Mouse (Mus musculus) hindbrain, embryonic 15.5 days (tissue): ENCODE measurements around the gene Cmas. TPM values are rescaled to one million over a fixed set of nuclear protein-coding genes. Genes with fewer than 3 reads are reported as not detected.

Source experiments
- ATAC-seq: fragments of 200-750 bp; cut with Nextera tagmentation; 2 replicates; pipeline ENCODE4 v1.8.0; 2017; ENCODE audit warnings: low read depth, moderate number of reproducible peaks, moderate TSS enrichment; ENCODE audit not compliant: low FRiP score
- H3K27ac ChIP-seq: fragments of 300-500 bp; sonication (generic); replicated peaks from 2 replicates; pipeline ENCODE4 v1.5.1; 2015; ENCODE audit warnings: mild to moderate bottlenecking, inconsistent platforms
- H3K27me3 ChIP-seq: fragments of 300-500 bp; sonication (generic); 2 replicates; pipeline ENCODE4 v1.6.1; 2015; ENCODE audit warnings: control low read depth, inconsistent platforms
- H3K36me3 ChIP-seq: fragments of 300-500 bp; sonication (generic); 2 replicates; pipeline ENCODE4 v1.6.1; 2015; ENCODE audit warnings: control low read depth, inconsistent platforms
- H3K4me1 ChIP-seq: fragments of 300-500 bp; sonication (generic); replicated peaks from 2 replicates; pipeline ENCODE4 v1.6.1; 2015; ENCODE audit warnings: control low read depth, inconsistent platforms
- H3K4me2 ChIP-seq: fragments of 300-500 bp; sonication (generic); 2 replicates; pipeline ENCODE4 v1.6.1; 2015; ENCODE audit warnings: moderate library complexity, mild to moderate bottlenecking, inconsistent platforms
- H3K4me3 ChIP-seq: fragments of 300-500 bp; sonication (generic); 2 replicates; pipeline ENCODE4 v1.5.1; 2015; ENCODE audit warnings: mild to moderate bottlenecking, inconsistent platforms
- H3K9ac ChIP-seq: fragments of 300-500 bp; sonication (generic); 2 replicates; pipeline ENCODE4 v1.6.1; 2015; ENCODE audit warnings: inconsistent platforms
- H3K9me3 ChIP-seq: fragments of 300-500 bp; sonication (generic); 2 replicates; pipeline ENCODE4 v1.6.1; 2016; ENCODE audit warnings: control low read depth, inconsistent platforms
- WGBS: fragments of 180-500 bp; shearing (Covaris S2); methylation state at CpG from one replicate; pipeline ENCODE4 v1.1.7; 2015; 5-methylcytosine and 5-hydroxymethylcytosine counted together
- polyA plus RNA-seq: library from polyadenylated mRNA; unstranded; fragments of >200 nt; fragmentation: Nextera tagmentation; extraction: Ambion mirVana; gene quantifications from 2 replicates; pipeline ENCODE4 v1.2.1, GENCODE M21; 2015

Cmas gene
- polyA plus RNA-seq, 1 experiment from 2014 or later: 188 TPM

DNA sequence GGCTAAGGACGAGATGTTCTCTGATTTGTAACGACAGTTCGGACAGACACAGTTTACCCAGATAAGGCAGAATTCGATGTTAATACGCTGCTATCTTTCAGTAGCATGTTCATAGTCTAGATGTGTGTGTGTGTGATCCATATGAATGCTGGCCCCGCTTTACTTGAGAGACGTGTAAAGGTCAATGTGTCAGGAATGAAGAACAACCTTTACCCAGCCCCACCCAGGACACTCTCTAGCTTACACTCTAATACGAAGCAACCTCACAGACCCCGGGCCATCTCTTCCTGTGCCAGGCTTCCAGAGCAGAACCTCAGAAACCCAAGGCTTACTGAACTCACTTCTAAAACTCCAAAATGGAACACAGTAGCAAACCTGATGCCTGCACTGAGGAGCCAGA, 42.4 kb downstream of the Cmas start:
- no peak for ATAC-seq
- Histone ChIP-seq H3K4me1 (peaks cover under 1% of the 10 kb centered on the region), H3K4me3 (no peak overlapping the region), H3K27ac (no peak overlapping the region), H3K27me3 (no peaks in the 10 kb centered on the region), H3K4me2 (no peak overlapping the region), H3K36me3 (no peaks in the 10 kb centered on the region), H3K9me3 (no peaks in the 10 kb centered on the region), H3K9ac (no peak overlapping the region)
- 69% methylated on average over 9 of the region's 9 CpGs for WGBS

GRCm38 (mm10) chr6:142799704-142800374, 43.4 kb downstream of the Cmas start:
- Histone ChIP-seq H3K27ac (no peak overlapping the region), H3K27me3 (no peaks in the 10 kb centered on the region), H3K4me1 (no peaks in the 10 kb centered on the region), H3K4me2 (no peak overlapping the region), H3K9ac (no peak overlapping the region), H3K9me3 (no peaks in the 10 kb centered on the region), H3K36me3 (no peaks in the 10 kb centered on the region), H3K4me3 (no peak overlapping the region)
- ATAC-seq: no peak
- WGBS: 80% methylated on average over 7 of the region's 7 CpGs

- H3K27ac ChIP-seq: no peak overlapping the region
- no peaks in the 10 kb centered on the region for H3K36me3 ChIP-seq
- no peaks in the 10 kb centered on the region for H3K4me1 ChIP-seq
- no peaks in the 10 kb centered on the region for H3K27me3 ChIP-seq
- WGBS: 79% methylated on average over 5 of the region's 5 CpGs
- H3K4me3 ChIP-seq: no peak overlapping the region
- H3K9me3 ChIP-seq: no peaks in the 10 kb centered on the region
- H3K4me2 ChIP-seq: no peak overlapping the region
- no peak for ATAC-seq
- H3K9ac ChIP-seq: no peak overlapping the region
These were observed 45.2 kb downstream of the Cmas start for GRCm38 (mm10) chr6:142801687-142802086.

DNA sequence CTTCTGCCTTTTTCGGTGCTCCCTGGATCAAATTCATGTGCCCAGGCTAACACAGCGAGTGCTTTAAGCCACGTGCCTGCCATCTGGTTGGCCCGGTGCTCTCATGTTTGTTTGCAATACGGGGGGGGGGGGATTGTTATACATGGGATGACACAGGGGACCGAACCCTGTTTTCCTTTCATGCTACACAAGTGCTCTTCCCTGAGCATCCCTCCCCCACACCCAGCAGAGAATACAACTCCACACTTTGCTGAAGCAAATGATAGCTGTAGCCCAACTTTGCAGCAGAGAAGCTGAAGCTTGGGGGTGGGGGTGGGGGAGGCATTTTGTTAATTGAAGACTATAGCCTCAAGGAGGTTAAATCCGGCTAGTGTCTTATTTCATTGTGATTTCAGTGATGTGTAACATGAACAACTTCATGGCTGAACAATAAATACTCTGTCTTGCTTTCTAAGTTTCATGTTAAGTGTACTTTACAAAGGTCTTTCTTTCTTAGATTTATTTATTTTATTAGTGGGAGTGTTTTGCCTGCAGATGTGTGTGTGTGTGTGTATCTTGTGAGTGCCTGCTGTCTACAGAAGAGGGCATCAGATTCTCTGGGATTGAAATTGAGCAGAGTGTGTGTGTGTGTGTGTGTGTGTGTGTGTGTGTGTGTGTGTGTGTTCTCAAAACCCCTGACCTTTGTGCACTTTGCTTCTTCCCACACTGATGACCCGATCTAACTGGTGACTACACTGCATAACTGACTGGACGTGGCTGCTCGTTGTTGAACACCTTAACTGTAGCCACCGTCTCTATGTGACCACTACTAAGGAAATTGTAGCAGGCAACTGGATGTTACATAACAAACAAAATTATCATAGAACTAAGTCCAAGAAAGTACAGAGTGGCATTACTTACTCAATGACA, 46.4 kb downstream of the Cmas start:
- Histone ChIP-seq H3K27ac (no peak overlapping the region), H3K4me2 (no peak overlapping the region), H3K36me3 (no peaks in the 10 kb centered on the region), H3K4me3 (no peak overlapping the region), H3K9ac (no peak overlapping the region), H3K9me3 (no peaks in the 10 kb centered on the region), H3K27me3 (no peaks in the 10 kb centered on the region), H3K4me1 (no peaks in the 10 kb centered on the region)
- ATAC-seq: no peak
- 58% methylated on average over 11 of the region's 11 CpGs for WGBS

GRCm38 (mm10) chr6:142804402-142804801, 47.9 kb downstream of the Cmas start, which contains the start of gene Sult6b2:
Gene Sult6b2, minus strand, starts transcription at chr6:142804502.
- no peak for ATAC-seq
- no peak within 1 kb of the TSS for H3K4me3 ChIP-seq
- H3K4me2 ChIP-seq: no peak within 1 kb of the TSS
- no peak within 1 kb of the TSS for H3K27ac ChIP-seq
- H3K4me1 ChIP-seq: no peaks in the 10 kb centered on the region
- H3K27me3 ChIP-seq: no peaks in the 10 kb centered on the region
- H3K36me3 ChIP-seq: no peaks in the 10 kb centered on the region
- no peaks in the 10 kb centered on the region for H3K9me3 ChIP-seq
- no peak within 1 kb of the TSS for H3K9ac ChIP-seq

GRCm38 (mm10) chr6:142806326-142806725, 49.8 kb downstream of the Cmas start:
- 85% methylated on average over 4 of the region's 4 CpGs for WGBS
- H3K27ac ChIP-seq: no peak overlapping the region
- H3K9ac ChIP-seq: no peak overlapping the region
- H3K27me3 ChIP-seq: no peaks in the 10 kb centered on the region
- H3K4me3 ChIP-seq: no peak overlapping the region
- ATAC-seq: no peak
- no peaks in the 10 kb centered on the region for H3K9me3 ChIP-seq
- H3K4me2 ChIP-seq: no peak overlapping the region
- H3K4me1 ChIP-seq: no peaks in the 10 kb centered on the region
- no peaks in the 10 kb centered on the region for H3K36me3 ChIP-seq

DNA sequence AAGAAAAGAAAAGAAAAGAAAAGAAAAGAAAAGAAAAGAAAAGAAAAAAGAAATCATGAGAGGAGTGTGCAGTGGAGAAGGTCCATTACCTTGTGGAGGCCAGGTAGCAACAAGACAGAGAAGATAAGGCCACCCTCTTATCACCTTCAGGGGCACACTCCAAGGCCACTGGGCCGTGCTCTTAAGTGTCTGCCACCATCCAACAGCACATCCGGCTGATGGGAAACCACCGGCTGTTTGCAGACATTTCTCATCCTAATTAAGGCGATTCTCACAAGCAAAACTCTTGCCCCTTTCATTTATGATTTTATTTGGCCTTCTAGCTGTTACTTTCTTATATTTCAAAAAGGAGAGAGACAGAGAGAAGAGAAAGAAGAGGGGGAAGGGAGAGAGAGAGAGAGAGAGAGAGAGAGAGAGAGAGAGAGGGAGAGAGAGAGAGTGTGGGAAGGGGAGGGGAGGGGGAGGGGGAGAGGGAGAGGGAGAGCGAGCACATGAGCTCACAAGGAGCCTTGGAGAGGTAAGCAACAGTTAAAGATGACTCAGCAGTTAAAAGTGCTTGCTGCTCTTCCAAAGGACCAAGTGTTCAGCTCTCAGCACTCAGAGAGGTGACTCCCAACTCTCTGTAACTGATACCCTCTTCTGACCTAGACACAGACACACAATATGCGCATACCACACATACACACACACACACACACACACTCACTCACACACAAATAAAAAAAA, 53.0 kb downstream of the Cmas start:
- WGBS: 56% methylated on average over 6 of the region's 6 CpGs
- no peak overlapping the region for H3K9ac ChIP-seq
- no peaks in the 10 kb centered on the region for H3K9me3 ChIP-seq
- H3K27ac ChIP-seq: no peak overlapping the region
- peaks cover 6% of the 10 kb centered on the region; the same call in 1 of the 2 replicates for H3K4me1 ChIP-seq
- H3K27me3 ChIP-seq: no peaks in the 10 kb centered on the region
- H3K4me2 ChIP-seq: no peak overlapping the region
- no peak for ATAC-seq
- H3K36me3 ChIP-seq: no peaks in the 10 kb centered on the region
- no peak overlapping the region for H3K4me3 ChIP-seq

DNA sequence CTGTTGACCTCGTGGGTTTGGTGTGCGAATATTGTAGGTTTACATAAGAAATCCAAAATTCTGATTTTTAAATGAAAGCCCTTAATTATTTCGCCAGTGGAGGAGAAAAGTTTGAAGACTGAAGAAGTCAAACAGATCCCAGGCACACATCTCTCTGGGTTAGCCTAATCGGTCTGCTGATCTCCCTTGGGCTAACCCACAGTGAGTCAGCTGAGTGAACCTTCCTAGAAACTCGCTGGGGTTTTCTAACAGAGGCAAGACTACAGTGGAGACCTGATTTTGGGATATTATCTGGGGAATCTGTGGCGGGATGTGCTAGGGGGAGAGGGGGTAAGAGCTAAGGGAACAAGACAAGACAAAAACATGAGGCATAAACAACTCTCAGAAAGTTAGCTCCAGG, 53.8 kb downstream of the Cmas start:
- no peak for ATAC-seq
- no peak overlapping the region for H3K4me3 ChIP-seq
- H3K4me2 ChIP-seq: no peak overlapping the region
- H3K36me3 ChIP-seq: no peaks in the 10 kb centered on the region
- WGBS: 70% methylated on average over 6 of the region's 6 CpGs
- H3K9me3 ChIP-seq: no peaks in the 10 kb centered on the region
- peaks cover 10% of the 10 kb centered on the region for H3K4me1 ChIP-seq
- no peaks in the 10 kb centered on the region for H3K27me3 ChIP-seq
- H3K27ac ChIP-seq: no peak overlapping the region
- H3K9ac ChIP-seq: no peak overlapping the region

DNA sequence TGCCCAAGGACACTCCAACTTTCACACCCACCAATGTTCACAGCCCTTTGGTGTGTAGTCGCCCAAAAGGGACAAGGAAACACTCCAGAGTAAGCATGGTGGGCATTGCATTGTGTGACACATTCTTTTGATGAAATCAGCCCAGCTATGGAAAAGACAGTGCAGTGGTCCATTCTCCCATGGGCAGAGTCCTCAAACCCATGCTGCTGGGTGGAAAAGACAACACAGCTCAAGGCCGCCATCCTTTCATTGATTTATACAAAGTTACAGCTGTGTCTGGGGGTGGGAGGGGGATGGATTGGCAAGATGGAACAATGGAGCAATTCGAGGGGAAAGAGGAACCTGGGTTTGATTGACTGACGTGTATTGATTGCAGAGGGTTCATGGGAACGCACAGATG, 56.5 kb downstream of the Cmas start:
- no peak for ATAC-seq
- Histone ChIP-seq H3K4me2 (no peak overlapping the region), H3K9ac (no peak overlapping the region), H3K4me3 (no peak overlapping the region), H3K4me1 (peaks cover 10% of the 10 kb centered on the region), H3K27ac (no peak overlapping the region), H3K9me3 (no peaks in the 10 kb centered on the region), H3K36me3 (no peaks in the 10 kb centered on the region), H3K27me3 (no peaks in the 10 kb centered on the region)
- WGBS: 36% methylated on average over 5 of the region's 5 CpGs

GRCm38 (mm10) chr6:142814011-142814410, 57.5 kb downstream of the Cmas start:
- Histone ChIP-seq H3K27me3 (no peaks in the 10 kb centered on the region), H3K4me3 (peak overlapping the region; percentile 39; the same call in 1 of the 2 replicates), H3K4me2 (peak overlapping the region; percentile 57), H3K36me3 (no peaks in the 10 kb centered on the region), H3K9ac (no peak overlapping the region; the same call in 1 of the 2 replicates), H3K9me3 (no peaks in the 10 kb centered on the region), H3K4me1 (peaks cover 10% of the 10 kb centered on the region), H3K27ac (no peak overlapping the region)
- WGBS: 61% methylated on average over 10 of the region's 10 CpGs
- ATAC-seq: peak; percentile 31; the same call in 1 of the 2 replicates

- Histone ChIP-seq H3K9me3 (no peaks in the 10 kb centered on the region), H3K36me3 (no peaks in the 10 kb centered on the region), H3K4me2 (peak overlapping the region; percentile 57), H3K27ac (no peak overlapping the region), H3K27me3 (no peaks in the 10 kb centered on the region), H3K4me1 (peaks cover 10% of the 10 kb centered on the region), H3K4me3 (peak overlapping the region; percentile 39), H3K9ac (peak overlapping the region; percentile 45)
- peak; percentile 65 for ATAC-seq
- 2% methylated on average over 15 of the region's 15 CpGs for WGBS
These were observed 58.0 kb downstream of the Cmas start for GRCm38 (mm10) chr6:142814495-142814921.

- no peak overlapping the region for H3K4me2 ChIP-seq
- no peaks in the 10 kb centered on the region for H3K9me3 ChIP-seq
- no peak overlapping the region for H3K4me3 ChIP-seq
- peaks cover 10% of the 10 kb centered on the region for H3K4me1 ChIP-seq
- no peak overlapping the region for H3K27ac ChIP-seq
- 69% methylated on average over 3 of the region's 3 CpGs for WGBS
- no peaks in the 10 kb centered on the region for H3K36me3 ChIP-seq
- no peaks in the 10 kb centered on the region for H3K27me3 ChIP-seq
- no peak overlapping the region for H3K9ac ChIP-seq
- ATAC-seq: no peak
These were observed 59.0 kb downstream of the Cmas start for GRCm38 (mm10) chr6:142815513-142815912.
